Mouse (Mus musculus) C2C12 (cell line): ENCODE data around the gene Tmco4. TPM values are rescaled to one million over a fixed set of nuclear protein-coding genes. Genes with fewer than 3 reads are reported as not detected.

ENCODE experiments used
- H3K27me3 ChIP-seq: one replicate; pipeline ENCODE4 v1.6.1; 2011; ENCODE audit not compliant: control insufficient read depth, insufficient read depth, insufficient read length
- H3K36me3 ChIP-seq: one replicate; pipeline ENCODE4 v1.6.1; 2011; ENCODE audit not compliant: control insufficient read depth, insufficient read depth
- H3K4me3 ChIP-seq: one replicate; pipeline ENCODE4 v1.5.1; 2011; ENCODE audit warnings: mild to moderate bottlenecking, control low read depth; ENCODE audit not compliant: poor library complexity, insufficient read depth, severe bottlenecking
- H3K79me2 ChIP-seq: one replicate; pipeline ENCODE4 v1.6.1; 2011; ENCODE audit not compliant: control insufficient read depth, insufficient read depth
- H3K79me3 ChIP-seq: one replicate; pipeline ENCODE4 v1.6.1; 2011; ENCODE audit warnings: low read depth, control low read depth
- H3ac ChIP-seq: one replicate; pipeline ENCODE3; 2011; ENCODE audit warnings: low read depth; ENCODE audit not compliant: control insufficient read depth, insufficient read length
- CEBPB ChIP-seq: IDR thresholded peaks from one replicate; pipeline ENCODE4 v1.6.1; 2011; ENCODE audit warnings: low read depth, mild to moderate bottlenecking, control low read depth, moderate library complexity
- CTCF ChIP-seq: IDR thresholded peaks from one replicate; pipeline ENCODE4 v1.5.1; 2011; ENCODE audit not compliant: control insufficient read depth, insufficient read depth, insufficient read length
- FOSL1 ChIP-seq: IDR thresholded peaks from one replicate; pipeline ENCODE4 v1.8.0; 2011; ENCODE audit warnings: mild to moderate bottlenecking, low read length; ENCODE audit not compliant: poor library complexity, insufficient read depth, severe bottlenecking
- MAX ChIP-seq: IDR thresholded peaks from one replicate; pipeline ENCODE4 v1.6.1; 2011; ENCODE audit warnings: mild to moderate bottlenecking, control low read depth
- MYOD1 ChIP-seq: IDR thresholded peaks from one replicate; pipeline ENCODE4 v1.6.1; 2011; ENCODE audit warnings: low read depth; ENCODE audit not compliant: control insufficient read depth, insufficient read length
- MYOG ChIP-seq: IDR thresholded peaks from one replicate; pipeline ENCODE4 v1.6.1; 2011; ENCODE audit not compliant: control insufficient read depth, insufficient read length; ENCODE audit errors: extremely low read depth
- USF1 ChIP-seq: IDR thresholded peaks from one replicate; pipeline ENCODE4 v1.6.1; 2011; ENCODE audit warnings: low read depth, mild to moderate bottlenecking, control low read depth, moderate library complexity
- polyA plus RNA-seq: library from polyadenylated mRNA; unstranded; fragments of >200 nt; fragmentation: generic; extraction: Trizol; gene quantifications from one replicate; pipeline ENCODE4 v1.2.1, GENCODE M21; 2012; ENCODE audit warnings: missing spikeins

The Tmco4 gene
- polyA plus RNA-seq, 1 experiment = 1.8 TPM

GRCm38 (mm10) chr4:139004067-139004466, 31.4 kb downstream of the Tmco4 start:
- no peak overlapping the region for H3ac ChIP-seq
- no peaks in the 10 kb centered on the region for H3K79me2 ChIP-seq
- no peak overlapping the region for H3K4me3 ChIP-seq
- no peaks in the 10 kb centered on the region for H3K79me3 ChIP-seq
- H3K36me3 ChIP-seq = no peaks in the 10 kb centered on the region
- H3K27me3 ChIP-seq = peaks cover 17% of the 10 kb centered on the region
- TF ChIP-seq CEBPB (no peak), FOSL1 (no peak), MYOD1 (no peak), MYOG (no peak), USF1 (no peak)

DNA sequence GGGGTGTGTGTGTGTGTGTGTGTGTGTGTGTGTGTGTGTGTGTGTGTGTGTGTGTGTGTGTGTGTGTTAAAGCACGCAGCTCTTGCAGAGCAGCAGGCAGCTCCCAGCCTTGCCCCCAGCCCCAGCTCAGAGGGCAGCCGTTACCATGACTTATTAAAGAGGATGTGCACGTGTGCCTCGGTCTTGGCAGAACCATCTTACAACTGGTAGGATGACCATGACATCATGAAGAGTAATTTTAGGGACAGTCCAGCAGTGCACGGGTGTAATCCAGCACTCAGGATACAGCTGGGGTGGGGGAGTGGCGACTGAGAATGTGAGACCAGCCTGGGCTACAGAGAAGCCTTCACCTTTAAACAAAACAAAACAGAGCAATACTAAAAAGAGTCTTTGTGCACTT, 32.5 kb downstream of the Tmco4 start:
- Histone ChIP-seq H3K36me3 (no peaks in the 10 kb centered on the region), H3ac (no peak overlapping the region), H3K79me3 (no peaks in the 10 kb centered on the region), H3K4me3 (no peak overlapping the region), H3K79me2 (no peaks in the 10 kb centered on the region), H3K27me3 (peaks cover 17% of the 10 kb centered on the region)
- no peak for TF ChIP-seq MAX
- no peak for TF ChIP-seq MYOG
- TF ChIP-seq MYOD1 = no peak
- no peak for TF ChIP-seq FOSL1
- TF ChIP-seq CEBPB = no peak
- no peak for TF ChIP-seq CTCF
- TF ChIP-seq USF1 = no peak

DNA sequence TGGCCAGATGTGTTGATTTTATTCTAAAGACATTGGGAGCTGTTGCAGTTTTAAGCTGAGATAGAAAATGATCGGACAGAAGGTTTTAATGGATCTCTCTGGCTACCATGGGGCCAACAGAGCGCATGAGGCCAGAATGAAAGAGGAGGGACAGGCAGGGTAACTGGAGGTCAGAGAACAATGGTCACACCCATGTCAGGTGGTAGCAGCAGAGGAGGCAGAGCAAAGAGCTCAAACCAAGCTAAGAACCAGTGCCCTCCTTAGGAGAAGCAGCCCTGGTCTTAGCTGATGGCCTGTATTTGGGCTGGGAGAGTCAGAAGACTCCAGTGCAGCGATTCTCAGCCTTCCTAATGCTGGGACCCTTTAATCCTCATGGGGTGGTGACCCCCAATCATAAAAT, 34.7 kb downstream of the Tmco4 start:
- Histone ChIP-seq H3K79me3 (no peaks in the 10 kb centered on the region), H3K36me3 (no peaks in the 10 kb centered on the region), H3K79me2 (no peaks in the 10 kb centered on the region), H3K4me3 (no peak overlapping the region), H3ac (no peak overlapping the region), H3K27me3 (peaks cover 20% of the 10 kb centered on the region)
- TF ChIP-seq FOSL1 = no peak
- no peak for TF ChIP-seq CTCF
- TF ChIP-seq MYOD1 = no peak

GRCm38 (mm10) chr4:139007981-139008536, 35.4 kb downstream of the Tmco4 start:
- Histone ChIP-seq H3K27me3 (peaks cover 20% of the 10 kb centered on the region), H3K79me2 (no peaks in the 10 kb centered on the region), H3K79me3 (no peaks in the 10 kb centered on the region), H3K4me3 (no peak overlapping the region), H3ac (no peak overlapping the region), H3K36me3 (no peaks in the 10 kb centered on the region)
- no peak for TF ChIP-seq FOSL1
- TF ChIP-seq MAX = no peak
- no peak for TF ChIP-seq MYOD1
- TF ChIP-seq CTCF = no peak
- no peak for TF ChIP-seq USF1
- TF ChIP-seq MYOG = no peak
- no peak for TF ChIP-seq CEBPB

- H3K36me3 ChIP-seq = no peaks in the 10 kb centered on the region
- H3ac ChIP-seq = no peak overlapping the region
- H3K79me3 ChIP-seq = no peaks in the 10 kb centered on the region
- no peak for TF ChIP-seq CEBPB
- TF ChIP-seq CTCF = no peak
- no peak for TF ChIP-seq MAX
- no peak for TF ChIP-seq USF1
- no peak for TF ChIP-seq MYOG
- TF ChIP-seq FOSL1 = no peak
- TF ChIP-seq MYOD1 = no peak
- H3K79me2 ChIP-seq = no peaks in the 10 kb centered on the region
- H3K4me3 ChIP-seq = no peak overlapping the region
- H3K27me3 ChIP-seq = peaks cover 13% of the 10 kb centered on the region
Observed at GRCm38 (mm10) chr4:139011201-139011702, 38.6 kb downstream of the Tmco4 start.

DNA sequence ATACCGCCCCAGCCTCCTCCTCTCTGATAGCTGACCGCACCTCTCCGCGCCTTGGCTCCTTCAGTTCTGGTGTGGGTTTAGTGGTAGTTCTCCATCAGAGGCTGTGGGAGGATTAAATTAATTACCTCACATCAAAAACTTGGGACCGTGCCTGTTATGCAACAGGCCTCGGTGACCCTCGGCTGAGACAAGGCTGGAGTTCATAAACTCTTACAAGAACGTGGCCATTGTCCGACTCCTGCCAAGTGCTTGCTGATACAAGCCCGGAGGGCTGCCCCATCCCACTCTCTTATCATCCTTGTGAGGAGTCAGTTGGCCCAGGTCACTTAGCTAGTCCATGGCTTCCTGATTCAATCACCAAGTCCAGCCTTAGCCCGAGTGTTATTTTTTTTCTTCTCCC, 40.6 kb downstream of the Tmco4 start:
- no peak overlapping the region for H3ac ChIP-seq
- H3K27me3 ChIP-seq = peaks cover 3% of the 10 kb centered on the region
- no peaks in the 10 kb centered on the region for H3K79me3 ChIP-seq
- H3K79me2 ChIP-seq = no peaks in the 10 kb centered on the region
- no peaks in the 10 kb centered on the region for H3K36me3 ChIP-seq
- H3K4me3 ChIP-seq = no peak overlapping the region
- TF ChIP-seq FOSL1 (no peak), MAX (no peak), MYOD1 (no peak), CEBPB (no peak), USF1 (no peak), MYOG (no peak), CTCF (no peak)

DNA sequence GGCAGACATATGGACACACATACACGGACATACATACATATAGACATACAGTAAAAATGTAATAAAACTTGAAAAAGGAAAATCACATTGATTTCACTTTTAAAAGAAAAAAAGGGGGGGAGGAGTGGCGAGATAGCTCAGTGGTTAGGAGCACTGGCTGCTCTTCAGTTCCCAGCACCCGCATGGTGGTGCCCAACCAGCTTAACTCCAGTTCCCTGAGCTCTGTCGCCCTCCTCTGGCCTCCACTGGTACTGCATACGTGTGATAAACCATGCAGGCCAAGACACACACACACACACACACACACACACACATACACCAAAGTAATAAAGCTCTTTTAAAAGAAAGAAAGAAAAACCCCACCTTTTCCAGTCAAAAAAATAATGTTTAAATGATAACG, 42.1 kb downstream of the Tmco4 start:
- Histone ChIP-seq H3K36me3 (no peaks in the 10 kb centered on the region), H3K79me3 (no peaks in the 10 kb centered on the region), H3ac (no peak overlapping the region), H3K27me3 (peaks cover 3% of the 10 kb centered on the region), H3K4me3 (no peak overlapping the region), H3K79me2 (no peaks in the 10 kb centered on the region)
- no peak for TF ChIP-seq MYOD1
- no peak for TF ChIP-seq CEBPB
- TF ChIP-seq USF1 = no peak
- no peak for TF ChIP-seq CTCF
- no peak for TF ChIP-seq FOSL1
- no peak for TF ChIP-seq MYOG
- TF ChIP-seq MAX = no peak
